In genomic region chr7:112121866-112122500, GRCm38 (mm10) we compare ENCODE assay signal across 10 mouse cellular contexts. TPM values are rescaled to one million over a fixed set of nuclear protein-coding genes. Genes with fewer than 3 reads are reported as not detected.
DNase-seq lines count a peak whose midpoint lies in the region; ATAC-seq lines count a peak whose summit lies in the region.
"Had no signal": no experiment of that assay in that cellular context is flagged by ENCODE, and none has a peak within 500 bp of the region (broad histone marks: within the 10 kb centered on the region; RNA-seq: fewer than 3 reads in every experiment).

No protein-coding gene starts in this region.

- peaks cover 46% of the 10 kb centered on the region for H3K4me1 ChIP-seq in heart, embryonic 13.5 days
- H3K4me1 ChIP-seq in heart, embryonic 12.5 days (replicated peaks), result peaks cover 48% of the 10 kb centered on the region
- H3K4me1 ChIP-seq in liver, embryonic 11.5 days (replicated peaks; ENCODE audit: control insufficient read depth, insufficient read depth, low read length), result no peaks in the 10 kb centered on the region
- H3K4me1 ChIP-seq in hindbrain, embryonic 13.5 days (replicated peaks), result peaks cover 11% of the 10 kb centered on the region
- H3K4me1 ChIP-seq: stomach, embryonic 15.5 days had no signal

- H3K4me3 ChIP-seq in heart, embryonic 13.5 days, result no peak overlapping the region
- no peak overlapping the region for H3K4me3 ChIP-seq in heart, embryonic 12.5 days
- no peak overlapping the region for H3K4me3 ChIP-seq in liver, embryonic 11.5 days (ENCODE audit: low read depth, low read length)
- H3K4me3 ChIP-seq in hindbrain, embryonic 13.5 days, result no peak overlapping the region
- H3K4me3 ChIP-seq: stomach, embryonic 15.5 days had no signal

- peaks cover 28% of the 10 kb centered on the region for H3K36me3 ChIP-seq in heart, embryonic 13.5 days
- H3K36me3 ChIP-seq in heart, embryonic 12.5 days, result peaks cover 27% of the 10 kb centered on the region; the same call in 1 of the 2 replicates
- peaks cover 2% of the 10 kb centered on the region; the same call in 1 of the 2 replicates for H3K36me3 ChIP-seq in liver, embryonic 11.5 days (ENCODE audit: control insufficient read depth, insufficient read depth, low read length)
- no peaks in the 10 kb centered on the region for H3K36me3 ChIP-seq in hindbrain, embryonic 13.5 days
- H3K36me3 ChIP-seq: stomach, embryonic 15.5 days had no signal

- no peak overlapping the region for H3K9ac ChIP-seq in heart, embryonic 13.5 days
- no peak overlapping the region for H3K9ac ChIP-seq in heart, embryonic 12.5 days
- no peak overlapping the region for H3K9ac ChIP-seq in liver, embryonic 11.5 days (ENCODE audit: low read depth, low read length)
- H3K9ac ChIP-seq in hindbrain, embryonic 13.5 days, result no peak overlapping the region
- H3K9ac ChIP-seq: stomach, embryonic 15.5 days had no signal

- DNase-seq in adrenal gland, adult (ENCODE audit: inconsistent age in 2 of 2, low spot score in 1 of 2), result peak; percentile 55 to 78
- no peak for DNase-seq in adrenal gland, postnatal 10 days
- DNase-seq in cerebellum, postnatal 14 days, result peak; percentile 76 to 86
- peak; percentile 24 for DNase-seq in hindlimb bud, embryonic 11.5 days (ENCODE audit: extremely low spot score, low read depth, low spot score)
- no peak for DNase-seq in liver, embryonic 11.5 days (ENCODE audit: low spot score)

- no peaks in the 10 kb centered on the region for H3K27me3 ChIP-seq in heart, embryonic 13.5 days (replicated peaks)
- no peaks in the 10 kb centered on the region for H3K27me3 ChIP-seq in heart, embryonic 12.5 days (replicated peaks)
- no peaks in the 10 kb centered on the region for H3K27me3 ChIP-seq in liver, embryonic 11.5 days (replicated peaks; ENCODE audit: control insufficient read depth, insufficient read depth, low read length)
- no peaks in the 10 kb centered on the region for H3K27me3 ChIP-seq in hindbrain, embryonic 13.5 days
- H3K27me3 ChIP-seq: stomach, embryonic 15.5 days had no signal

- ATAC-seq in heart, embryonic 13.5 days (ENCODE audit: extremely low read depth, insufficient number of reproducible peaks, low FRiP score, low TSS enrichment), result no peak
- ATAC-seq in heart, embryonic 12.5 days (ENCODE audit: insufficient number of reproducible peaks, low FRiP score), result no peak
- no peak for ATAC-seq in liver, embryonic 11.5 days (replicated peaks; ENCODE audit: low FRiP score)
- ATAC-seq in hindbrain, embryonic 13.5 days (ENCODE audit: low FRiP score), result no peak

- H3K27ac ChIP-seq in heart, embryonic 13.5 days (replicated peaks), result peak overlapping the region; percentile 24; the same call in 1 of the 2 replicates
- H3K27ac ChIP-seq in heart, embryonic 12.5 days (ENCODE audit: poor library complexity, severe bottlenecking), result no peak overlapping the region
- H3K27ac ChIP-seq in liver, embryonic 11.5 days (ENCODE audit: low read depth, low read length), result no peak overlapping the region
- H3K27ac ChIP-seq in hindbrain, embryonic 13.5 days, result no peak overlapping the region
- H3K27ac ChIP-seq: macrophage; stomach, embryonic 15.5 days had no signal

- WGBS in heart, embryonic 13.5 days, result 57% methylated on average over 11 of the region's 11 CpGs
- 56% methylated on average over 11 of the region's 11 CpGs for WGBS in heart, embryonic 12.5 days
- 68% methylated on average over 11 of the region's 11 CpGs for WGBS in liver, embryonic 11.5 days
- WGBS in hindbrain, embryonic 13.5 days, result 87% methylated on average over 11 of the region's 11 CpGs

- no peaks in the 10 kb centered on the region for H3K9me3 ChIP-seq in heart, embryonic 13.5 days
- no peaks in the 10 kb centered on the region for H3K9me3 ChIP-seq in heart, embryonic 12.5 days (replicated peaks)
- no peaks in the 10 kb centered on the region for H3K9me3 ChIP-seq in liver, embryonic 11.5 days (ENCODE audit: control insufficient read depth, low read length)
- H3K9me3 ChIP-seq in hindbrain, embryonic 13.5 days, result no peaks in the 10 kb centered on the region
- H3K9me3 ChIP-seq: stomach, embryonic 15.5 days had no signal

- H3K4me2 ChIP-seq in heart, embryonic 13.5 days, result no peak overlapping the region
- no peak overlapping the region for H3K4me2 ChIP-seq in heart, embryonic 12.5 days
- no peak overlapping the region for H3K4me2 ChIP-seq in liver, embryonic 11.5 days
- no peak overlapping the region for H3K4me2 ChIP-seq in hindbrain, embryonic 13.5 days
- H3K4me2 ChIP-seq: stomach, embryonic 15.5 days had no signal

RNA-seq across cellular contexts. Expression of gene Dkk3, which starts 36.9 kb away (rescaled TPM):
- 10 to 100 TPM; 12.3 to 14.7 TPM for total RNA-seq in adrenal gland, postnatal 10 days (2021)
- 74.7 and 91.0 TPM in 2 replicates for polyA plus RNA-seq in heart, embryonic 13.5 days (2015; fragmentation: Nextera tagmentation; extraction: Ambion mirVana)
- polyA plus RNA-seq in heart, embryonic 12.5 days (2016; fragmentation: Nextera tagmentation; extraction: Ambion mirVana), result 91.4 and 96.7 TPM in 2 replicates
- polyA plus RNA-seq in liver, embryonic 11.5 days (2014; fragmentation: Nextera tagmentation; extraction: Ambion mirVana), result 11.0 and 12.0 TPM in 2 replicates
- 25.6 and 33.4 TPM in 2 replicates for polyA plus RNA-seq in hindbrain, embryonic 13.5 days (2015; fragmentation: Nextera tagmentation; extraction: Ambion mirVana)
- polyA plus RNA-seq: macrophage had no signal

Comparison
In these comparisons a context has a peak if more than half of its experiments do, and no peak if none do; other contexts are left out.
1. DNase-seq: peak in adrenal gland, adult (2 of 2), cerebellum, postnatal 14 days (2 of 2) and hindlimb bud, embryonic 11.5 days (single experiment); none in adrenal gland, postnatal 10 days (single experiment) and liver, embryonic 11.5 days (single experiment).